Mouse (Mus musculus): ENCODE data around the gene Cxcr5. TPM values are rescaled to one million over a fixed set of nuclear protein-coding genes. Genes with fewer than 3 reads are reported as not detected.

Cxcr5 gene
- polyA plus RNA-seq, 1 experiment = not detected

- H3K4me1 ChIP-seq = peaks cover 35% of the 10 kb centered on the region
- H3K4me3 ChIP-seq (replicated peaks) = no peak overlapping the region
- TF ChIP-seq FLI1 (IDR thresholded peaks at IDR 0.05; ENCODE audit: low read length) (no peak), GATA1 (IDR thresholded peaks at IDR 0.05; ENCODE audit: borderline replicate concordance, low read length) (no peak)
- no peaks in the 10 kb centered on the region for H3K36me3 ChIP-seq (replicated peaks; ENCODE audit: low read length)
- peaks cover 41% of the 10 kb centered on the region for H3K27me3 ChIP-seq (replicated peaks)
- 0 out of 2 replicates have a peak, but pooled peaks cover 3% of the 10 kb centered on the region for H3K9me3 ChIP-seq
Observed at GRCm38 (mm10) chr9:44475936-44476335, 85.7 kb downstream of the Cxcr5 start.

GRCm38 (mm10) chr9:44474327-44474726, 87.3 kb downstream of the Cxcr5 start:
- Histone ChIP-seq H3K9me3 (0 out of 2 replicates have a peak, but pooled peaks cover 3% of the 10 kb centered on the region), H3K4me3 (replicated peaks) (no peak overlapping the region), H3K27me3 (replicated peaks) (peaks cover 47% of the 10 kb centered on the region), H3K4me1 (peaks cover 27% of the 10 kb centered on the region), H3K36me3 (replicated peaks; ENCODE audit: low read length) (no peaks in the 10 kb centered on the region)
- no peak for TF ChIP-seq GATA1 (IDR thresholded peaks at IDR 0.05; ENCODE audit: borderline replicate concordance, low read length)
- TF ChIP-seq FLI1 (IDR thresholded peaks at IDR 0.05; ENCODE audit: low read length) = no peak

GRCm38 (mm10) chr9:44473184-44473583, 88.5 kb downstream of the Cxcr5 start:
- no peak overlapping the region for H3K4me3 ChIP-seq (replicated peaks)
- peaks cover 16% of the 10 kb centered on the region for H3K4me1 ChIP-seq
- H3K27me3 ChIP-seq (replicated peaks) = peaks cover 54% of the 10 kb centered on the region
- no peaks in the 10 kb centered on the region for H3K36me3 ChIP-seq (replicated peaks; ENCODE audit: low read length)
- 0 out of 2 replicates have a peak, but pooled peaks cover 3% of the 10 kb centered on the region for H3K9me3 ChIP-seq
- TF ChIP-seq GATA1 (IDR thresholded peaks at IDR 0.05; ENCODE audit: borderline replicate concordance, low read length) (no peak), FLI1 (IDR thresholded peaks at IDR 0.05; ENCODE audit: low read length) (no peak)

GRCm38 (mm10) chr9:44468800-44469199, 92.9 kb downstream of the Cxcr5 start:
- Histone ChIP-seq H3K9me3 (peaks cover 11% of the 10 kb centered on the region), H3K4me1 (peaks cover 6% of the 10 kb centered on the region), H3K27me3 (replicated peaks) (peaks cover 61% of the 10 kb centered on the region), H3K36me3 (replicated peaks; ENCODE audit: low read length) (no peaks in the 10 kb centered on the region), H3K4me3 (replicated peaks) (no peak overlapping the region)
- no peak for TF ChIP-seq GATA1 (IDR thresholded peaks at IDR 0.05; ENCODE audit: borderline replicate concordance, low read length)
- TF ChIP-seq FLI1 (IDR thresholded peaks at IDR 0.05; ENCODE audit: low read length) = no peak

DNA sequence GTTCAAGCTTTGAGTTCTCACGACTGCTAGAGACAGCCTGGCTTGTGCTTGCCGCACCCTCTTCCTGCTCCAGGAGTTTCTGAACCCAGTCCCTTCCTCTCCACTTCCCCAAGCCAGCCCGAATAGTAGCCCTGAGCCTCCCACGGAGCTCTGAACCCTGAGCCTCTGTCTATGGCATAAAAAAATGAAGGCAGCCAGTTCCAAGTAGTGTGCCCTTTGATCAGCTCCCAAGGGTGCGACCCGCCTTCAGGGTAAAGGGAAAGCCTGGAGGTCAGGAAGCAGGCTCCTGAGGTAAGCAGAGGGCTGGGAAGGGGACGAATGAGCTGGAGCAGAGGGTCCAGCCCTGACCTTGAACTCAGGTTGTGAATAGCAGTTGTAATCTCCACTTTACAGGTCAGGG, 93.5 kb downstream of the Cxcr5 start:
- peaks cover 6% of the 10 kb centered on the region for H3K4me1 ChIP-seq
- no peaks in the 10 kb centered on the region for H3K36me3 ChIP-seq (replicated peaks; ENCODE audit: low read length)
- H3K4me3 ChIP-seq (replicated peaks) = no peak overlapping the region
- no peak for TF ChIP-seq FLI1 (IDR thresholded peaks at IDR 0.05; ENCODE audit: low read length)
- no peak for TF ChIP-seq GATA1 (IDR thresholded peaks at IDR 0.05; ENCODE audit: borderline replicate concordance, low read length)
- peaks cover 63% of the 10 kb centered on the region for H3K27me3 ChIP-seq (replicated peaks)
- H3K9me3 ChIP-seq = peaks cover 11% of the 10 kb centered on the region

GRCm38 (mm10) chr9:44461950-44462349, 99.7 kb downstream of the Cxcr5 start:
- Histone ChIP-seq H3K27me3 (replicated peaks) (peaks cover 52% of the 10 kb centered on the region), H3K4me1 (peaks cover 4% of the 10 kb centered on the region; the same call in 1 of the 2 replicates), H3K9me3 (peaks cover 2% of the 10 kb centered on the region), H3K4me3 (replicated peaks) (peak overlapping the region; percentile 35), H3K36me3 (replicated peaks; ENCODE audit: low read length) (no peaks in the 10 kb centered on the region)
- TF ChIP-seq FLI1 (IDR thresholded peaks at IDR 0.05; ENCODE audit: low read length) = no peak

Other genes starting within 250 kb of the Cxcr5 start
- 44.6 and 94.5 TPM in 2 replicates for gene C2cd2l, start 241.6 kb downstream of the Cxcr5 start, polyA plus RNA-seq (2012; ENCODE audit: insufficient read depth, low replicate concordance)
- gene Dpagt1, start 235.9 kb downstream of the Cxcr5 start, polyA plus RNA-seq (2012; ENCODE audit: insufficient read depth, low replicate concordance) = 7.1 and 9.5 TPM in 2 replicates
- gene H2afx, start 227.2 kb downstream of the Cxcr5 start, polyA plus RNA-seq (2012; ENCODE audit: insufficient read depth, low replicate concordance) = 416 and 1,650 TPM in 2 replicates
- gene Hmbs, start 217.6 kb downstream of the Cxcr5 start, polyA plus RNA-seq (2012; ENCODE audit: insufficient read depth, low replicate concordance) = 51.1 and 76.9 TPM in 2 replicates
- 5.8 and 8.3 TPM in 2 replicates for gene Vps11, start 200.2 kb downstream of the Cxcr5 start, polyA plus RNA-seq (2012; ENCODE audit: insufficient read depth, low replicate concordance)
- gene Hyou1, start 182.4 kb downstream of the Cxcr5 start, polyA plus RNA-seq (2012; ENCODE audit: insufficient read depth, low replicate concordance) = 14.1 and 28.1 TPM in 2 replicates
- gene Slc37a4, start 165.0 kb downstream of the Cxcr5 start, polyA plus RNA-seq (2012; ENCODE audit: insufficient read depth, low replicate concordance) = 10.2 and 10.4 TPM in 2 replicates
- 33.9 and 149 TPM in 2 replicates for gene Rps25, start 154.7 kb downstream of the Cxcr5 start, polyA plus RNA-seq (2012; ENCODE audit: insufficient read depth, low replicate concordance)
- gene Trappc4, start 154.3 kb downstream of the Cxcr5 start, polyA plus RNA-seq (2012; ENCODE audit: insufficient read depth, low replicate concordance) = 10.0 and 29.6 TPM in 2 replicates
- 11.9 and 19.2 TPM in 2 replicates for gene Ccdc84, start 143.3 kb downstream of the Cxcr5 start, polyA plus RNA-seq (2012; ENCODE audit: insufficient read depth, low replicate concordance)
- gene Foxr1, start 120.7 kb downstream of the Cxcr5 start, polyA plus RNA-seq (2012; ENCODE audit: insufficient read depth, low replicate concordance) = not detected in 2 replicates
- gene Upk2, start 106.9 kb downstream of the Cxcr5 start, polyA plus RNA-seq (2012; ENCODE audit: insufficient read depth, low replicate concordance) = not detected in 2 replicates
- 11.6 and 16.1 TPM in 2 replicates for gene Bcl9l, start 79.1 kb downstream of the Cxcr5 start, polyA plus RNA-seq (2012; ENCODE audit: insufficient read depth, low replicate concordance)
- 4.1 and 10.8 TPM in 2 replicates for gene Ddx6, start 43.0 kb upstream of the Cxcr5 start, polyA plus RNA-seq (2012; ENCODE audit: insufficient read depth, low replicate concordance)
- gene Treh, start 111.4 kb upstream of the Cxcr5 start, polyA plus RNA-seq (2012; ENCODE audit: insufficient read depth, low replicate concordance) = not detected in 2 replicates
- 10.5 and 16.0 TPM in 2 replicates for gene Phldb1, start 173.3 kb upstream of the Cxcr5 start, polyA plus RNA-seq (2012; ENCODE audit: insufficient read depth, low replicate concordance)
- 1.8 and 5.9 TPM in 2 replicates for gene Arcn1, start 206.0 kb upstream of the Cxcr5 start, polyA plus RNA-seq (2012; ENCODE audit: insufficient read depth, low replicate concordance)
- gene Ift46, start 206.0 kb upstream of the Cxcr5 start, polyA plus RNA-seq (2012; ENCODE audit: insufficient read depth, low replicate concordance) = 3.7 TPM in 1 of 2 replicates, not detected in the other
- gene Tmem25, start 237.4 kb upstream of the Cxcr5 start, polyA plus RNA-seq (2012; ENCODE audit: insufficient read depth, low replicate concordance) = not detected in 2 replicates
- gene Ttc36, start 241.2 kb upstream of the Cxcr5 start, polyA plus RNA-seq (2012; ENCODE audit: insufficient read depth, low replicate concordance) = 0.56 TPM in 1 of 2 replicates, not detected in the other

Data from megakaryocyte, embryonic 14.5 days (primary cell).